Mouse (Mus musculus) forebrain, embryonic 11.5 days (tissue): ENCODE measurements around the gene Safb2. TPM values are rescaled to one million over a fixed set of nuclear protein-coding genes. Genes with fewer than 3 reads are reported as not detected.

Experiments
- ATAC-seq: fragments of 200-750 bp; cut with Nextera tagmentation; replicated peaks from 2 replicates; pipeline ENCODE4 v1.8.0; 2017; ENCODE audit warnings: moderate TSS enrichment; ENCODE audit not compliant: low FRiP score
- DNase-seq: peaks from one replicate; pipeline ENCODE4 v3.0.0-alpha.2; 2017; ENCODE audit warnings: low spot score
- H3K27ac ChIP-seq: fragments of 300-500 bp; sonication (generic); 2 replicates; pipeline ENCODE4 v1.5.1; 2014; ENCODE audit warnings: low read depth, low read length
- H3K27me3 ChIP-seq: fragments of 300-500 bp; sonication (generic); 2 replicates; pipeline ENCODE4 v1.6.1; 2014; ENCODE audit warnings: mild to moderate bottlenecking, low read length, mixed read lengths; ENCODE audit not compliant: control insufficient read depth, insufficient read depth
- H3K36me3 ChIP-seq: fragments of 300-500 bp; sonication (generic); 2 replicates; pipeline ENCODE4 v1.6.1; 2014; ENCODE audit warnings: mild to moderate bottlenecking, low read length, moderate library complexity, mixed read lengths; ENCODE audit not compliant: control insufficient read depth, insufficient read depth
- H3K4me1 ChIP-seq: fragments of 300-500 bp; sonication (generic); replicated peaks from 2 replicates; pipeline ENCODE4 v1.6.1; 2014; ENCODE audit warnings: low read length, mixed read lengths; ENCODE audit not compliant: control insufficient read depth, insufficient read depth
- H3K4me2 ChIP-seq: fragments of 300-500 bp; sonication (generic); 2 replicates; pipeline ENCODE4 v1.6.1; 2014; ENCODE audit warnings: low read depth, mild to moderate bottlenecking, low read length, moderate library complexity, mixed read lengths; ENCODE audit not compliant: severe bottlenecking
- H3K4me3 ChIP-seq: fragments of 300-500 bp; sonication (generic); 2 replicates; pipeline ENCODE4 v1.5.1; 2014; ENCODE audit warnings: low read depth, low read length
- H3K9ac ChIP-seq: fragments of 300-500 bp; sonication (generic); 2 replicates; pipeline ENCODE4 v1.6.1; 2014; ENCODE audit warnings: low read length
- H3K9me3 ChIP-seq: fragments of 300-500 bp; sonication (generic); 2 replicates; pipeline ENCODE4 v1.6.1; 2016; ENCODE audit warnings: low read length, mixed read lengths; ENCODE audit not compliant: control insufficient read depth
- WGBS: fragments of 180-500 bp; shearing (Covaris S2); extraction: QIAGEN DNeasy Blood & Tissue Kit; methylation state at CpG from one replicate; pipeline ENCODE4 v1.1.7; 2014; 5-methylcytosine and 5-hydroxymethylcytosine counted together
- polyA plus RNA-seq: library from polyadenylated mRNA; unstranded; fragments of >200 nt; fragmentation: Nextera tagmentation; extraction: Ambion mirVana; gene quantifications from 2 replicates; pipeline ENCODE4 v1.2.1, GENCODE M21; 2014

Gene Safb2
- polyA plus RNA-seq, 1 experiment from 2014 or later = 75.0 TPM

- no peak overlapping the region for H3K4me2 ChIP-seq
- 62% methylated on average over 3 of the region's 3 CpGs for WGBS
- H3K4me3 ChIP-seq = no peak overlapping the region
- H3K36me3 ChIP-seq = no peaks in the 10 kb centered on the region
- peak overlapping the region; percentile 25; the same call in 1 of the 2 replicates for H3K27ac ChIP-seq
- H3K27me3 ChIP-seq = no peaks in the 10 kb centered on the region
- no peaks in the 10 kb centered on the region for H3K9me3 ChIP-seq
- ATAC-seq (no peak), DNase-seq (peak; percentile 25)
- H3K4me1 ChIP-seq = peaks cover 4% of the 10 kb centered on the region; the same call in 1 of the 2 replicates
- H3K9ac ChIP-seq = no peak overlapping the region
Measured at GRCm38 (mm10) chr17:56536874-56537273, 47.5 kb downstream of the Safb2 start.

GRCm38 (mm10) chr17:56536192-56536591, 48.2 kb downstream of the Safb2 start:
- no peaks in the 10 kb centered on the region for H3K27me3 ChIP-seq
- peaks cover 4% of the 10 kb centered on the region; the same call in 1 of the 2 replicates for H3K4me1 ChIP-seq
- DNase-seq = peak; percentile 50
- H3K9ac ChIP-seq = no peak overlapping the region
- H3K4me3 ChIP-seq = no peak overlapping the region
- no peaks in the 10 kb centered on the region for H3K36me3 ChIP-seq
- H3K9me3 ChIP-seq = no peaks in the 10 kb centered on the region
- no peak overlapping the region for H3K4me2 ChIP-seq
- WGBS = 38% methylated on average over 14 of the region's 14 CpGs
- 0 out of 2 replicates have a peak, but pooled peaks have one; percentile 3 for ATAC-seq
- peak overlapping the region; percentile 2 for H3K27ac ChIP-seq

DNA sequence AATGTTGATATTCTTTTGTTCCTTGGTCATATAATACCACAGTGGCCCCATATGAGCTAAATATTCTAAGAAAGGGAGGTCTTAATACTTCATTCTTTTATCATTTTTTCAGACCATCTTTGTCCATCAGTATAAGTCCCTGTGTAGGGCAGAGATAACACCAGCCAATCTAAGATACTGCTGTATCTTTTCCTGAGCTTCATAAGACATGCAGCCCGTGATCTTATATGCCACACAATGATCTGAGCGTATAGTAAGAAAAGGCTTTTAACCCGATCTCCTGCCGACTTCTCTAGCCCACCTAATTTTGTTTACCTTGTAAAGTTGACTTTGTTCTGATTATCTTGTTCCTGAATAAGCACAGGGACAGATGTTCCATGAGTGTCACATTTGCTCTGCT, 59.4 kb downstream of the Safb2 start:
- H3K4me2 ChIP-seq = no peak overlapping the region
- no peaks in the 10 kb centered on the region for H3K4me1 ChIP-seq
- H3K9me3 ChIP-seq = no peaks in the 10 kb centered on the region
- H3K4me3 ChIP-seq = no peak overlapping the region
- H3K27me3 ChIP-seq = no peaks in the 10 kb centered on the region
- H3K9ac ChIP-seq = no peak overlapping the region
- DNase-seq = no peak
- no peaks in the 10 kb centered on the region for H3K36me3 ChIP-seq
- ATAC-seq = no peak
- WGBS = 77% methylated on average over 4 of the region's 4 CpGs
- no peak overlapping the region for H3K27ac ChIP-seq

DNA sequence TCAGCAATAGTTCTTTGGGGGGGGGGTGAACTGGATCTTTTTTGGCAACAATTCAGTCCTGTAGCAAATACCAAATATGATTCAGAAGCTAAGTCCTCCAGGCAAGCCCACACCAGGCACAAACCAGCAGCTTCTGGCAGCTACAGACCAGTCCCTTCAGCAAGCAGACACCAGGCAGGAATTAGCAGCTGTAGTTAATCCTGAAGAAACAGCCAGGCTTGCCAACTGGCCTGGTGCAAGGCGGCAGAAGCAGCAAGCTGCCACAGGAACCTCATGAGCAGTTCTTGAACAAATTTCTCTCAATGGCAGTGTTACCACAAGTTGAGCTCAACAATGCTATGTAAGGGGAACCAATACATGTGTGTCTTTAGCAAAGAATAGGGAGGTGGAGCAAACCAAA, 61.6 kb downstream of the Safb2 start:
- DNase-seq (no peak), ATAC-seq (no peak)
- no peak overlapping the region for H3K4me3 ChIP-seq
- H3K27ac ChIP-seq = no peak overlapping the region
- no peaks in the 10 kb centered on the region for H3K9me3 ChIP-seq
- 55% methylated on average over 1 of the region's 1 CpGs for WGBS
- H3K9ac ChIP-seq = no peak overlapping the region
- no peaks in the 10 kb centered on the region for H3K4me1 ChIP-seq
- H3K36me3 ChIP-seq = no peaks in the 10 kb centered on the region
- H3K4me2 ChIP-seq = no peak overlapping the region
- no peaks in the 10 kb centered on the region for H3K27me3 ChIP-seq

- Histone ChIP-seq H3K27me3 (peaks cover 22% of the 10 kb centered on the region), H3K27ac (peak overlapping the region; percentile 86), H3K4me2 (0 out of 2 replicates have a peak overlapping the region, but pooled peaks have one; percentile 21), H3K36me3 (no peaks in the 10 kb centered on the region), H3K4me1 (peaks cover 7% of the 10 kb centered on the region; the same call in 1 of the 2 replicates), H3K9ac (peak overlapping the region; percentile 39), H3K4me3 (no peak overlapping the region), H3K9me3 (no peaks in the 10 kb centered on the region; the same call in 1 of the 2 replicates)
- 11% methylated on average over 13 of the region's 13 CpGs for WGBS
- ATAC-seq (peak; percentile 77), DNase-seq (peak; percentile 67)
Measured at GRCm38 (mm10) chr17:56515690-56516410, 68.5 kb downstream of the Safb2 start.

GRCm38 (mm10) chr17:56514916-56515315, 69.5 kb downstream of the Safb2 start:
- Histone ChIP-seq H3K4me3 (no peak overlapping the region), H3K27ac (peak overlapping the region; percentile 86), H3K4me2 (no peak overlapping the region), H3K9me3 (no peaks in the 10 kb centered on the region; the same call in 1 of the 2 replicates), H3K36me3 (no peaks in the 10 kb centered on the region), H3K27me3 (peaks cover 32% of the 10 kb centered on the region), H3K4me1 (peaks cover 13% of the 10 kb centered on the region; the same call in 1 of the 2 replicates), H3K9ac (no peak overlapping the region; the same call in 1 of the 2 replicates)
- 53% methylated on average over 12 of the region's 12 CpGs for WGBS
- ATAC-seq = no peak
- peak; percentile 51 for DNase-seq

- H3K27me3 ChIP-seq = peaks cover 32% of the 10 kb centered on the region
- peaks cover 13% of the 10 kb centered on the region; the same call in 1 of the 2 replicates for H3K4me1 ChIP-seq
Measured at GRCm38 (mm10) chr17:56514330-56514729, 70.1 kb downstream of the Safb2 start.

GRCm38 (mm10) chr17:56512310-56512709, 72.1 kb downstream of the Safb2 start, which contains the start of gene Znrf4:
TSS of gene Znrf4 (minus strand) at chr17:56512431.
- H3K4me2 ChIP-seq = peak within 1 kb of the TSS; percentile 31
- H3K4me3 ChIP-seq = peak within 1 kb of the TSS; percentile 10; the same call in 1 of the 2 replicates
- peaks cover 16% of the 10 kb centered on the region for H3K4me1 ChIP-seq
- DNase-seq = peak; percentile 50
- H3K9ac ChIP-seq = no peak within 1 kb of the TSS
- 64% methylated on average over 22 of the region's 22 CpGs for WGBS
- ATAC-seq = no peak
- peaks cover 32% of the 10 kb centered on the region for H3K27me3 ChIP-seq
- H3K27ac ChIP-seq = no peak within 1 kb of the TSS
- H3K36me3 ChIP-seq = no peaks in the 10 kb centered on the region
- H3K9me3 ChIP-seq = no peaks in the 10 kb centered on the region; the same call in 1 of the 2 replicates

More at GRCm38 (mm10) chr17:56514330-56514729, 70.1 kb downstream of the Safb2 start:
- ATAC-seq (no peak), DNase-seq (peak; percentile 45)
- Histone ChIP-seq H3K9me3 (no peaks in the 10 kb centered on the region; the same call in 1 of the 2 replicates), H3K36me3 (no peaks in the 10 kb centered on the region), H3K27ac (no peak overlapping the region), H3K4me2 (no peak overlapping the region), H3K4me3 (no peak overlapping the region), H3K9ac (no peak overlapping the region)
